Mouse (Mus musculus) kidney, adult 2 months (tissue): ENCODE data around the gene Adar.

ENCODE experiments used
- CTCF ChIP-seq: fragments of 200-500 bp; conservative IDR thresholded peaks from 2 replicates; pipeline ENCODE4 v1.5.1; 2011; ENCODE audit warnings: low read depth, mild to moderate bottlenecking, control low read depth, low read length, moderate library complexity, mixed read lengths; ENCODE audit not compliant: insufficient read depth, insufficient read length
- POLR2A ChIP-seq: fragments of 200-500 bp; IDR thresholded peaks from one replicate; pipeline ENCODE4 v1.6.1; 2011; ENCODE audit warnings: low read depth, low read length, control low read depth

- TF ChIP-seq POLR2A = no peak
- TF ChIP-seq CTCF = no peak
These were observed 37.2 kb upstream of the Adar start for GRCm38 (mm10) chr3:89677617-89678016.
